Mouse (Mus musculus) limb, embryonic 14.5 days (tissue): ENCODE measurements at regions not wholly inside any gene's neighbourhood (a gene's known extent, or its start where the extent isn't known, plus 50 kb on each side); places are given as distances from the start of the nearest gene placed in this dataset.

Experiments
- ATAC-seq: fragments of 200-750 bp; cut with Nextera tagmentation; 2 replicates; pipeline ENCODE4 v1.8.0; 2017; ENCODE audit warnings: low read depth, moderate number of reproducible peaks, moderate TSS enrichment; ENCODE audit not compliant: low FRiP score
- DNase-seq: peaks from one replicate; pipeline ENCODE4 v3.0.0-alpha.2; 2015; ENCODE audit warnings: low spot score
- H3K27ac ChIP-seq: fragments of 300-500 bp; sonication (generic); replicated peaks from 2 replicates; pipeline ENCODE4 v1.5.1; 2014; ENCODE audit warnings: low read depth, mild to moderate bottlenecking, low read length, moderate library complexity, mixed read lengths
- H3K27me3 ChIP-seq: fragments of 300-500 bp; sonication (generic); 2 replicates; pipeline ENCODE4 v1.6.1; 2014; ENCODE audit warnings: low read length, mixed read lengths; ENCODE audit not compliant: control insufficient read depth, insufficient read depth
- H3K36me3 ChIP-seq: fragments of 300-500 bp; sonication (generic); 2 replicates; pipeline ENCODE4 v1.6.1; 2014; ENCODE audit warnings: mild to moderate bottlenecking, low read length, moderate library complexity, mixed read lengths; ENCODE audit not compliant: control insufficient read depth, insufficient read depth
- H3K4me1 ChIP-seq: fragments of 300-500 bp; sonication (generic); 2 replicates; pipeline ENCODE4 v1.6.1; 2014; ENCODE audit warnings: antibody characterized with exemption, low read length, mixed read lengths; ENCODE audit not compliant: control insufficient read depth, insufficient read depth
- H3K4me2 ChIP-seq: fragments of 300-500 bp; sonication (generic); replicated peaks from 2 replicates; pipeline ENCODE4 v1.6.1; 2014; ENCODE audit warnings: low read depth, mild to moderate bottlenecking, low read length, moderate library complexity; ENCODE audit not compliant: severe bottlenecking
- H3K4me3 ChIP-seq: fragments of 300-500 bp; sonication (generic); replicated peaks from 2 replicates; pipeline ENCODE4 v1.5.1; 2014; ENCODE audit warnings: low read length
- H3K9ac ChIP-seq: fragments of 300-500 bp; sonication (generic); 2 replicates; pipeline ENCODE4 v1.6.1; 2014; ENCODE audit warnings: mild to moderate bottlenecking, low read depth, low read length, moderate library complexity; ENCODE audit not compliant: severe bottlenecking
- H3K9me3 ChIP-seq: fragments of 300-500 bp; sonication (generic); 2 replicates; pipeline ENCODE4 v1.6.1; 2016; ENCODE audit warnings: low read length; ENCODE audit not compliant: control insufficient read depth
- POLR2A ChIP-seq: fragments of 200-500 bp; IDR thresholded peaks from 2 replicates; pipeline ENCODE4 v1.8.0; 2012; ENCODE audit warnings: inconsistent platforms, mild to moderate bottlenecking, moderate library complexity, borderline replicate concordance; ENCODE audit not compliant: insufficient read depth, insufficient read length; ENCODE audit errors: extremely low read depth
- WGBS: fragments of 180-500 bp; shearing (Covaris S2); extraction: QIAGEN DNeasy Blood & Tissue Kit; methylation state at CpG from one replicate; pipeline ENCODE4 v1.1.7; 2014; 5-methylcytosine and 5-hydroxymethylcytosine counted together

DNA sequence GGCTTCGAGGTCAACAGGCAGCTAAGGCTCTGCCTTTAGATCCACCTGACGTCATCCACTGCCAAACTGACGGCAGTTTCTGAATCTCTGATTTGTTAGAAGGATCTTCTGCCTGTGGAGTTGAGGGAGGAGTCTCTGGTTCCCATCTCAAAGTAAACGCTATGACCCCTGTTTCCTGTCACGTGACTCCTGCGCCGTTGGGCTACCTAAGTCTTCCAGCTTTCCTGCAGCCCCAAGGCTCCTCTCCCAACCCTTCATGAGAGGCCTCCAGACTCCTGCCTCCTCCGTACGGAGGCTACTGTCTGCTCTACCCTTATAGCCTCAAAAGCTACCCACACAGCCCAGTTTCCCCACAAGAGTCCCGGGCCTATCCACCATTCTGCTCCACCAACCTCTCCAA is 144.1 kb downstream of the Mn1 start:
- DNase-seq, result no peak

DNA sequence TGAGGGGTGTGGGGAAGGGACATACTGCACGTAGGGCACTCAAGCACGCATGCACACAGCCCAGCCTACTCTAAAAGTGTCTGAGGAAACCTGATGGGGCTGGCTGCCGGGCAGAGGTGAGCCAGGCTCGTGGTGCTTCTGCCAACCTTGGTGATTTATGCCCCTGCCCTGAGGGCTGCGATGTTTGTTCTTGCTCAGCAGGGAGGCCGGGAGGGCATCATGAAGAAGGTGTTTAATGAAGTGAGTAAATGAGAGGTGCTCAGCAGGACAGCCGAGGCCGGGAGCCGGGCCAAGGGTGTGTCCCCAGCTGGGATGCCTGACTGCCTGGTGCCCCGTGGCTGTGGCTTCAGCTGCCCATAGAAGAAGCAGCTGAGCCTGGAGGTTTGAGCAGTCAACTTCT is 153.7 kb downstream of the Mn1 start:
- TF ChIP-seq POLR2A, result no peak
- DNase-seq (peak; percentile 55), ATAC-seq (peak; percentile 5; the same call in 1 of the 2 replicates)
- Histone ChIP-seq H3K27me3 (no peaks in the 10 kb centered on the region), H3K4me2 (no peak overlapping the region), H3K4me3 (no peak overlapping the region), H3K27ac (no peak overlapping the region), H3K9ac (no peak overlapping the region), H3K36me3 (no peaks in the 10 kb centered on the region), H3K4me1 (peaks cover 34% of the 10 kb centered on the region), H3K9me3 (no peaks in the 10 kb centered on the region)
- whole genome bisulfite sequencing, result 5% methylated on average over 10 of the region's 10 CpGs

More for the DNA sequence above, 144.1 kb downstream of the Mn1 start:
- H3K27ac ChIP-seq, result no peak overlapping the region
- no peaks in the 10 kb centered on the region for H3K36me3 ChIP-seq
- no peak for TF ChIP-seq POLR2A
- ATAC-seq, result no peak
- H3K9me3 ChIP-seq, result no peaks in the 10 kb centered on the region
- H3K4me1 ChIP-seq, result peaks cover 1% of the 10 kb centered on the region; the same call in 1 of the 2 replicates
- 68% methylated on average over 10 of the region's 10 CpGs for WGBS
- no peak overlapping the region for H3K9ac ChIP-seq
- H3K4me2 ChIP-seq, result no peak overlapping the region
- no peak overlapping the region for H3K4me3 ChIP-seq
- no peaks in the 10 kb centered on the region for H3K27me3 ChIP-seq

DNA sequence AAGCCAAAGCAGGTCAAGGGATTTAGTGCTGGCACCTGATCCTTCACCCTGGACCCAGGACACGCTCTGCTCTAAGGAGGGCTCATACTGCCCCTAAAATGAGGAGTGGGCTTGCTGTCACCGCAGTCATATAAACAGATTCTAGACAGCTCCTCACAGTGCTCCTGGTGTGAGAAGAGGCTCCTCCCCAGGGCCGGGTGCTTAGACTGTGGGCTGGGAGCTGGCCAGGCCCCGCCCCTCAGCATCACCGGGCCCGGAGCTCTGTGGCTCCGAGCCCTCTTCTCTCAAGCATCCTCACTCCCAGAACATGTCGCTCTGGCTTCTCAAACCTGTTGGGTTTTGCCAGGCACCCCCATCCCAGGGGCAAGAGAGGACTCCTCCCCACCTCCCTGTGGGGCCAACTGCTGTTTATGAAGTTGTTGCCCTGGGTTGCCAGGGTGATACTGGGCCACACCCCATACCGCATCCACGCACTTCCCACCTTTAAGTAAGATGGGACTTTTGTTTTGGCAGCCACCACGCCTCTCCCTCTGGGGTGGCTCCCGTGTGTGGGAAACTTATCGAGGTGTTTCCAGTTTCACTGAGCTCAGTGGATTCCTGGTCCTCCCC is 156.2 kb downstream of the Mn1 start:
- H3K9me3 ChIP-seq, result no peaks in the 10 kb centered on the region
- no peak overlapping the region for H3K4me3 ChIP-seq
- H3K27ac ChIP-seq, result no peak overlapping the region
- no peak for ATAC-seq
- H3K4me1 ChIP-seq, result peaks cover 51% of the 10 kb centered on the region
- no peak for TF ChIP-seq POLR2A
- H3K27me3 ChIP-seq, result no peaks in the 10 kb centered on the region
- no peaks in the 10 kb centered on the region for H3K36me3 ChIP-seq
- DNase-seq, result no peak
- no peak overlapping the region for H3K4me2 ChIP-seq
- no peak overlapping the region for H3K9ac ChIP-seq
- WGBS, result 15% methylated on average over 13 of the region's 13 CpGs

DNA sequence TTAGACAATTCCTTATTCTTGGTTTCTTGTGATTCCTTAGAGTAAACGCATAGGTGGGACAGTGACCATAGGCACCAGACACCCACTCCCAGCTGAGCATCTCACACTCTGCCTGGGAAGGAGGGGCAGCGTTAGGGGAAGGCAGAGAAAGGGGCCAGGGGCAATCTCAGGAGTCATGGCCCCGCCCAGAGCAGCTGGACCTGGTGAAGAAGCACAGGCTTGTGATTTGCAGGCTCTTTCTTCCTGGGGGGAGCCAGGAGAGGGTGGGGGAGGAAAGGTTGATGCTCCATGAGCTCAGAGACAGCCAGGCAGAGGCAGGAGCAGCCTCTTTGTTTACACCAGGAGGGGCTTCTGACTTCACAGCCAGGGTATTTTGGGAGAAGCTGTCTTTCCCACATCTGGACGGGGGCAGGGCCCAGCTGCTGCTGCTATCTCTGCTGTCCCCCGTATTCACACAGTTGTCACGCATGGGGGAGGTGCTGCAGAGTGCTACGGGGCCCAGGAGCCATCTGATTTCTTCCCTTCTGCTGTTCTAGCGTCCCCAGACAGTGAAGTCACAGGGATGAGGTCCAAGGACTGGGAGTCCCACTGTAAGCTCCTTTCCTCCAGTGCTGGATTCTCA is 157.2 kb downstream of the Mn1 start:
- no peak for TF ChIP-seq POLR2A
- DNase-seq (no peak), ATAC-seq (no peak)
- H3K4me2 ChIP-seq, result no peak overlapping the region
- no peak overlapping the region for H3K4me3 ChIP-seq
- peaks cover 61% of the 10 kb centered on the region for H3K4me1 ChIP-seq
- no peak overlapping the region for H3K9ac ChIP-seq
- 12% methylated on average over 8 of the region's 8 CpGs for WGBS
- H3K9me3 ChIP-seq, result no peaks in the 10 kb centered on the region
- no peaks in the 10 kb centered on the region for H3K27me3 ChIP-seq
- H3K27ac ChIP-seq, result no peak overlapping the region
- H3K36me3 ChIP-seq, result no peaks in the 10 kb centered on the region

DNA sequence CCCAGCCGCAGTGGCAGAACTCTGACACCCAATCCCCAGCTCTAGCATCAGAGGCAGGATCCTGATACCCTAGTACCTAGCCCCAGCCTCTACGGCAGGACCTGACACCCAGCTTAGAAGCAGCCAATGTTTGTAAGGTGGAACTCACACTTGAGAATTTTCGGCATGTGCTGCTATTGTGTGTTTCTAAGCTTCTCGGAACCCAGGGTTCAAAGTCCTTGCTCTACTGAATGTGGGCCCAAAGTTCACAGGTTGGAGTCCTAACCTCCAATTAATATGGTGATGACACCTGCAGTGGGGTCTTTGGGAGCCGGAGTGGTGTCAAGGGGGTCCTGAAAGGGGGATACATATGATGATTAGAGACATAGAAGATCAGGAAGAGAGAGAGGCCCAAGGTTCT is 158.2 kb downstream of the Mn1 start:
- H3K4me3 ChIP-seq, result no peak overlapping the region
- no peaks in the 10 kb centered on the region for H3K9me3 ChIP-seq
- H3K9ac ChIP-seq, result no peak overlapping the region
- H3K4me1 ChIP-seq, result peaks cover 62% of the 10 kb centered on the region
- no peaks in the 10 kb centered on the region for H3K27me3 ChIP-seq
- 86% methylated on average over 5 of the region's 5 CpGs for WGBS
- H3K27ac ChIP-seq, result no peak overlapping the region
- no peak for TF ChIP-seq POLR2A
- ATAC-seq (no peak), DNase-seq (no peak)
- no peak overlapping the region for H3K4me2 ChIP-seq
- no peaks in the 10 kb centered on the region for H3K36me3 ChIP-seq
